Mouse (Mus musculus): ENCODE measurements around the gene Dusp15. TPM values are rescaled to one million over a fixed set of nuclear protein-coding genes. Genes with fewer than 3 reads are reported as not detected.

The Dusp15 gene
- total and polyA plus RNA-seq, 2 experiments = not detected

DNA sequence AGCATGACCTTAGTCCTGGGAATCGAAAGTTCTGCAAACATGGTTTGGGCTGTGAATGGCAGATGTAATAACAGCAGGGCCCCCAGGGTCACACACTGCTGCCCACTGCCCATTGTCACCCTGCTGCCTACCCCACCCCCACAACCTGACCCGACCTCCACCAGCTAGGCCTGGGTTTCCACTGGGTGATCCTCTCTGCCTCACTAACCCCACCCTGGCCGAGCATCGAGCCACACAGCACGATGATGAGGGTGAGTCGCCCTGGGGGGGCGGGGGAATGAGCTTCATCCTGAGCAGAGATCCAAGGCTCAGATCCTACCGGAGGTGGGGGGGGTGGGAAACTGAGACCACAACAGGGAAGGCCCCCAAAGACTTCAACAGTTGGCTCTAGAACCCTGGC, 27.4 kb downstream of the Dusp15 start:
- TF ChIP-seq POLR2A (IDR thresholded peaks at IDR 0.05; ENCODE audit: extremely low read depth, insufficient read depth, low read length) (no peak), CTCF (IDR thresholded peaks at IDR 0.05; ENCODE audit: low read depth, low read length) (no peak)
- Histone ChIP-seq H3K9ac (ENCODE audit: low read depth, low read length) (no peak overlapping the region), H3K79me2 (ENCODE audit: control insufficient read depth, insufficient read depth, low read length) (no peaks in the 10 kb centered on the region), H3K4me1 (ENCODE audit: control insufficient read depth, insufficient read depth, low read length) (peaks cover 3% of the 10 kb centered on the region; the same call in 1 of the 2 replicates), H3K27me3 (ENCODE audit: control insufficient read depth, insufficient read depth, low read length) (no peaks in the 10 kb centered on the region), H3K36me3 (ENCODE audit: control insufficient read depth, insufficient read depth, low read length) (no peaks in the 10 kb centered on the region), H3K27ac (replicated peaks; ENCODE audit: insufficient read depth, low read depth, low read length) (no peak overlapping the region), H3K4me3 (ENCODE audit: insufficient read depth, low read depth, low read length) (no peak overlapping the region)
- WGBS = 67% methylated on average over 8 of the region's 8 CpGs
- no peak for DNase-seq (ENCODE audit: extremely low read depth, low read depth, low spot score)

DNA sequence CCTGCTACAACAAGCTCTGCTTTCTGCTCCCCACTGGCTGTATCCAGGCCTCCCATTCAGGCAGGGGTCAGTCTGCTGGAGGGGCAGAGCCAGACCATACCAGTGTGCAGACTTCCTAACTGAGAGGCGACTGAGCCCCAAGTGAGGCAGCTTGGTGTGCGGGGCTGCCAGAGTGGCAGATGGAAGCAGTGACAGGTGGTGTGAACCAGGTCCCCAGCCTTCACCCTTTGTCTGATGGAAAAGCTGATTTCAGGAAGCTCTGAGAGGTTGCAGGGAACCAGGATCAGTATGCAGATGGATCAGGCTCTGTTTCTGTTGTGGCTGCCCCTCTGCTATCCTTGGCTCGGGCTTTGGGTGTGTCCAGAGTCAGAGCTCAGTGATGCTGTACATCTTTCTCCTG, 27.9 kb downstream of the Dusp15 start:
- Histone ChIP-seq H3K27ac (replicated peaks; ENCODE audit: insufficient read depth, low read depth, low read length) (no peak overlapping the region), H3K36me3 (ENCODE audit: control insufficient read depth, insufficient read depth, low read length) (no peaks in the 10 kb centered on the region), H3K4me3 (ENCODE audit: insufficient read depth, low read depth, low read length) (no peak overlapping the region), H3K9ac (ENCODE audit: low read depth, low read length) (no peak overlapping the region), H3K79me2 (ENCODE audit: control insufficient read depth, insufficient read depth, low read length) (no peaks in the 10 kb centered on the region), H3K4me1 (ENCODE audit: control insufficient read depth, insufficient read depth, low read length) (peaks cover 3% of the 10 kb centered on the region; the same call in 1 of the 2 replicates), H3K27me3 (ENCODE audit: control insufficient read depth, insufficient read depth, low read length) (no peaks in the 10 kb centered on the region)
- WGBS = 78% methylated on average over 3 of the region's 3 CpGs
- DNase-seq (ENCODE audit: extremely low read depth, low read depth, low spot score) = no peak
- TF ChIP-seq CTCF (IDR thresholded peaks at IDR 0.05; ENCODE audit: low read depth, low read length) = no peak

DNA sequence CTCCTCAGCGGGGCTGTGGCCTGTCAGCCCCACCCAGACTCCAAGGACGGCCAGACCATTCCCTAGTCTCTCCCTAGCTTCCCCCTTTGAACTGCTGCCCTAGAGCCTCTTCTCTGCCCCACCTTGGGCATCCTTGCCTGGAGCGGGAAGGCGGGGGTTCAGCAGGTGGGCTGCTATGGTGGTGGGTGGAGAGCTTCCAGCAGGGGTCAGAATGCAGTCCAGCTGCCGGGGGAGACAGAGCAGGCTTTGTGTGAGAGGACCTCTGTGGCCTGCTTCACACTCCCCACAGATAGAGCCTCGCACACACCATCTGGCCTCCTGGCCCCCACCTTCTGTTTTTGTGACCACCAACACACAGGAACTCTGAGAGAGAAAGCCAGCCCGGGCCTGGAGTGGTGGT, 29.1 kb downstream of the Dusp15 start:
- H3K4me3 ChIP-seq (ENCODE audit: insufficient read depth, low read depth, low read length) = no peak overlapping the region
- H3K27me3 ChIP-seq (ENCODE audit: control insufficient read depth, insufficient read depth, low read length) = no peaks in the 10 kb centered on the region
- H3K9ac ChIP-seq (ENCODE audit: low read depth, low read length) = no peak overlapping the region
- H3K27ac ChIP-seq (replicated peaks; ENCODE audit: insufficient read depth, low read depth, low read length) = no peak overlapping the region
- no peaks in the 10 kb centered on the region for H3K79me2 ChIP-seq (ENCODE audit: control insufficient read depth, insufficient read depth, low read length)
- DNase-seq (ENCODE audit: extremely low read depth, low read depth, low spot score) = no peak
- H3K36me3 ChIP-seq (ENCODE audit: control insufficient read depth, insufficient read depth, low read length) = no peaks in the 10 kb centered on the region
- 59% methylated on average over 7 of the region's 7 CpGs for WGBS
- peaks cover 3% of the 10 kb centered on the region; the same call in 1 of the 2 replicates for H3K4me1 ChIP-seq (ENCODE audit: control insufficient read depth, insufficient read depth, low read length)
- TF ChIP-seq POLR2A (IDR thresholded peaks at IDR 0.05; ENCODE audit: extremely low read depth, insufficient read depth, low read length) (no peak), CTCF (IDR thresholded peaks at IDR 0.05; ENCODE audit: low read depth, low read length) (no peak)

DNA sequence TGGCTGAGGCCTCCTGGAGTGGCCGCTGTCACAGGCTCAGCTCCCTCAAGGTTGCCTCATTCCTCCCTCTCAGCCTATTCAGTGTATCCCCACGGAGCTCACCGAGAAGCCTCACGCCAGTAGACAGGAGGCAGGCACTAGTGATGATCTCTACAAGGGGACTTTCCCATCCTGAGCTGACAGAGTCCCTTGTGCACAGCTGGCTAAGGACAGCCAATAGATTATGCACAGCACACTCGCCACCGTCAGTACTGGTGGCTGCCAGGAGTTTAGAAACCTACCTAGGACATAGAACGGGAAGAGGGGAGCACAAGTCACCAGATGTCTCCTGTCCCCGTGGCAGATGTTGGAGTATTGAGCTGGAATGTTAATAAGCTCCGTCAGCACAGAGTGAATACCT, 33.8 kb downstream of the Dusp15 start:
- no peaks in the 10 kb centered on the region for H3K36me3 ChIP-seq (ENCODE audit: control insufficient read depth, insufficient read depth, low read length)
- no peak overlapping the region for H3K9ac ChIP-seq (ENCODE audit: low read depth, low read length)
- H3K79me2 ChIP-seq (ENCODE audit: control insufficient read depth, insufficient read depth, low read length) = no peaks in the 10 kb centered on the region
- H3K4me3 ChIP-seq (ENCODE audit: insufficient read depth, low read depth, low read length) = no peak overlapping the region
- no peak overlapping the region for H3K27ac ChIP-seq (replicated peaks; ENCODE audit: insufficient read depth, low read depth, low read length)
- H3K4me1 ChIP-seq (ENCODE audit: control insufficient read depth, insufficient read depth, low read length) = no peaks in the 10 kb centered on the region
- 0 out of 2 replicates have a peak, but pooled peaks cover 2% of the 10 kb centered on the region for H3K27me3 ChIP-seq (ENCODE audit: control insufficient read depth, insufficient read depth, low read length)
- 59% methylated on average over 9 of the region's 9 CpGs for WGBS
- TF ChIP-seq CTCF (IDR thresholded peaks at IDR 0.05; ENCODE audit: low read depth, low read length) (no peak), POLR2A (IDR thresholded peaks at IDR 0.05; ENCODE audit: extremely low read depth, insufficient read depth, low read length) (no peak)
- no peak for DNase-seq (ENCODE audit: extremely low read depth, low read depth, low spot score)

DNA sequence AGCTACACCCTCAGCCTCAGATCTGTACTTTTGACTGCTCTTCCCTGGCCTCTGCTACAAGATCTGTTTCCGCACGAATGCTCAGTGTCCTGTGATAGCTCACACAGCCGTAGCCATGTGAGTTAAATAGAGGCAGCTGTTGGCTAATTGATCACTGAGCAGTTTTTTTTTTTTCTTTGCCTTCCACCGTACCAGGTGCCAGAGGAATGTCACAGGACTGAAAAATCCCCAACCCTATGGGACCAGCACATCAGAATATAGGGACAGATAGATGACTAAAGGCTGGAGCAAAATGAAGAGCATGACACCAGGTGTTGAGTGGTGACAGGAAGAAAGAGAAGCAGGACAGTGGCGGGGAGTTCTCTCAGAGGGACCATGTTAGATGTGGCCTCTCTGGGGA, 35.4 kb downstream of the Dusp15 start:
- Histone ChIP-seq H3K4me1 (ENCODE audit: control insufficient read depth, insufficient read depth, low read length) (no peaks in the 10 kb centered on the region), H3K4me3 (ENCODE audit: insufficient read depth, low read depth, low read length) (no peak overlapping the region), H3K27me3 (ENCODE audit: control insufficient read depth, insufficient read depth, low read length) (0 out of 2 replicates have a peak, but pooled peaks cover 2% of the 10 kb centered on the region), H3K79me2 (ENCODE audit: control insufficient read depth, insufficient read depth, low read length) (no peaks in the 10 kb centered on the region), H3K27ac (replicated peaks; ENCODE audit: insufficient read depth, low read depth, low read length) (no peak overlapping the region), H3K9ac (ENCODE audit: low read depth, low read length) (no peak overlapping the region), H3K36me3 (ENCODE audit: control insufficient read depth, insufficient read depth, low read length) (no peaks in the 10 kb centered on the region)
- DNase-seq (ENCODE audit: extremely low read depth, low read depth, low spot score) = no peak
- WGBS = 60% methylated on average over 5 of the region's 5 CpGs
- TF ChIP-seq CTCF (IDR thresholded peaks at IDR 0.05; ENCODE audit: low read depth, low read length) (no peak), POLR2A (IDR thresholded peaks at IDR 0.05; ENCODE audit: extremely low read depth, insufficient read depth, low read length) (no peak)

DNA sequence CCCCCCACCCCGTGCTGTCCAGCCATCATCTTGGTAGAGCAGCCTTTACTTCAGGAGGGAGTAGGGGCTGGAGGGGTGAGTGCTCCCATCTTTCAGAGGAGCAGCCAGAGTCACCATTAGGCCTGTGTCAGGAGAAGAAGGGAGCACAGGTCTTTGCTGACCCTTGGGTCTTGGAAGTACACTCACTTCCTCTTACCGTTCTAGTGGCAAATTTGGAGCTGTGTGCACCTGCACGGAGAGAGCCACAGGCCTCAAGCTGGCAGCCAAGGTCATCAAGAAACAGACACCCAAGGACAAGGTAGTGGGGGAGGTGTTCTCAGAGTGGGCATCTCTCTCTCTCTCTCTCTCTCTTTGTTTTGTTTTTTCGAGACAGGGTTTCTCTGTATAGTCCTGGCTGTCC, 36.0 kb downstream of the Dusp15 start:
- no peaks in the 10 kb centered on the region for H3K4me1 ChIP-seq (ENCODE audit: control insufficient read depth, insufficient read depth, low read length)

More for the DNA sequence above, 36.0 kb downstream of the Dusp15 start:
- Histone ChIP-seq H3K9ac (ENCODE audit: low read depth, low read length) (no peak overlapping the region), H3K79me2 (ENCODE audit: control insufficient read depth, insufficient read depth, low read length) (no peaks in the 10 kb centered on the region), H3K27ac (replicated peaks; ENCODE audit: insufficient read depth, low read depth, low read length) (no peak overlapping the region), H3K36me3 (ENCODE audit: control insufficient read depth, insufficient read depth, low read length) (no peaks in the 10 kb centered on the region), H3K4me3 (ENCODE audit: insufficient read depth, low read depth, low read length) (no peak overlapping the region), H3K27me3 (ENCODE audit: control insufficient read depth, insufficient read depth, low read length) (0 out of 2 replicates have a peak, but pooled peaks cover 2% of the 10 kb centered on the region)
- DNase-seq (ENCODE audit: extremely low read depth, low read depth, low spot score) = no peak
- no peak for TF ChIP-seq CTCF (IDR thresholded peaks at IDR 0.05; ENCODE audit: low read depth, low read length)
- no peak for TF ChIP-seq POLR2A (IDR thresholded peaks at IDR 0.05; ENCODE audit: extremely low read depth, insufficient read depth, low read length)
- WGBS = 54% methylated on average over 4 of the region's 4 CpGs
